Mouse (Mus musculus) NIH3T3 (cell line): ENCODE measurements around the gene Rpl11.
"Not testable (repeated sequence)": the region's sequence is repeated elsewhere in the genome, so short reads cannot be mapped to it uniquely, and the experiment has no call there.

ENCODE experiments used
- DNase-seq: peaks from one replicate; pipeline ENCODE4 v3.0.0-alpha.2; 2012; ENCODE audit warnings: low read depth

The Rpl11 gene

GRCm38 (mm10) chr4:135980223-135980622 lies 73.0 kb downstream of the Rpl11 start:
- not testable (repeated sequence) for DNase-seq
